Mouse (Mus musculus) neutrophil, adult 5-6 weeks (primary cell): Measurements from ENCODE around the gene 1700067K01Rik. TPM values are rescaled to one million over a fixed set of nuclear protein-coding genes. Genes with fewer than 3 reads are reported as not detected.
A peak's percentile ranks its signal among the peaks of the same experiment; 100 is the strongest.
"Not testable (repeated sequence)": the region's sequence is repeated elsewhere in the genome, so short reads cannot be mapped to it uniquely, and the experiment has no call there.

Experiments used
- ATAC-seq: fragments of 151-379, 151-347 bp; 2 replicates; pipeline ENCODE4 v1.8.0; 2017; ENCODE audit warnings: mild to moderate bottlenecking, moderate TSS enrichment; ENCODE audit not compliant: insufficient number of reproducible peaks, poor library complexity, low FRiP score, severe bottlenecking; ENCODE audit errors: extremely low read depth
- total RNA-seq: library from RNA; stranded (forward); fragments of 200-1000 nt; gene quantifications from 2 replicates; pipeline ENCODE4 v1.2.3, GENCODE M21; 2017

The 1700067K01Rik gene
- total RNA-seq, 1 experiment from 2014 or later, result 2.4 TPM

- ATAC-seq, result no peak
These were observed 20.5 kb upstream of the 1700067K01Rik start for GRCm38 (mm10) chr8:83980845-83981244.

DNA sequence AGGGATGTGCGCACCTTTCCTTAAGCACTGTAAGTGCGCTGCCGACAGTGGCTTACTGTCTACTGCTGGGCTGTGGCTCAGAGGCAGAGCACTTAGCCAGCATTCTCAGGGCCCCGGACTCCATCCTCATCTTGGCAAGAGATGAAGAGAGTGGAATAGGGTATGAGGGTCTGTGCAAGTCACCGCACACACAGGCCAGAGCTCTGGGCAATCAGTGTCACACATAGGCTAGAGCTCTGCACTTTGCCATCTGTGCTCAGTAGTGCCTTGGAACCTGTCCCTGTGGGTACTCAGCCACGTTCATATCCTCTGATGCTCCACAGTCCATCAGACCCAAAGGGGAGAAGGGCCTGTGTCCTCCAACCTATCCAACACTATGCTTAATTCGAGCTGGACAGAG lies 19.8 kb upstream of the 1700067K01Rik start:
- no peak for ATAC-seq

- no peak for ATAC-seq
These were observed 18.9 kb upstream of the 1700067K01Rik start for GRCm38 (mm10) chr8:83982449-83982848.

DNA sequence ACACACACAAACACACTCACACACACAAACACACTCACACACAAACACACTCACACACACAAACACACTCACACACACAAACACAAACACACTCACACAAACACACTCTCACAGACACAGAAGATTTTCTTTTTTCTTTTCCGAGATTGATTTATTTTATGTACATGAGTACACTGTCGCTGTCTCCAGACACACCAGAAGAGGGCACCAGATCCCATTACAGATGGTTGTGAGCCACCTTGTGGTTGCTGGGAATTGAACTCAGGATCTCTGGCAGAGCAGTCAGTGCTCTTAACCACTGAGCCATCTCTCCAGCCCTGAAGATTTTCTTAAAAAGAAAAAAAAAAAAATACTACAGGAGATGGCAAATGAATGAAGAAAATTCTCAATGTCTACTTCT lies 18.1 kb upstream of the 1700067K01Rik start:
- not testable (repeated sequence) for ATAC-seq

- ATAC-seq, result no peak
These were observed 12.1 kb upstream of the 1700067K01Rik start for GRCm38 (mm10) chr8:83989243-83989642.

DNA sequence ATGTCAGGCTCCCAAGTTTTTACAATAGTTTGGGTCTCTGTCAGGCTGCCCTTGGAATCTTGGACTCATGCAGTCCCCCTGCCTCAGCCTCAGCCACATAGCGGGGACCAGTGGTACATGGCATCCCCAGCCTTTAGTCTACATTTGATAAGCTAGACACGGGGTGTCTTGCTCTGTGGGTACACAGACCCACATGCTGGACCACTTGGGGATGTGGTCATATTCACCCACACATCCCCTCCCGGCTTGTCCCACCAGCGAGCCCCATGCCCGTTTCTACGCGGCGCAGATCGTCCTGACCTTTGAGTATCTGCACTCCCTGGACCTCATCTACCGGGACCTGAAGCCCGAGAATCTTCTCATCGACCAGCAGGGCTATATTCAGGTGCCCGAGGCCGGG lies 11.1 kb upstream of the 1700067K01Rik start:
- ATAC-seq, result no peak

DNA sequence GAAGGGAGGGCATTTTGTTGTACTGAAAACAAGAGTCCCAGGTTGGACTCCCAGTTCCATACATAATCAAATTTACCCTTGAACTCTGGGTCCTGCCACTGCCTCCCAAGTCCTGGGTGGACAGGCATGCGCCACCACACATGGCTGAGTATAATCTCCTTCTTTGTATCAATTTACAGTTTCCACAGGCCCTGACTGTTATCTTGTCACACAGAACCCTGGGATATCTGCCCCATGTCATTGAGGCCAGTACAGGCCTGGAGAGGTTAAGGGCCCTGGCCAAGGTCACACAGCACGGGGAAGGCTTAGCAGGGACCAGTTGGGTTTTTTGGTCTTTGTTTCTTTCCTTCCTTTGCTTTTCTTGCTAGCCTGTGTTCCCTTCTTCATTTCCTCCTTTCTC lies 8.8 kb upstream of the 1700067K01Rik start:
- no peak for ATAC-seq

GRCm38 (mm10) chr8:83994030-83994429 lies 7.3 kb upstream of the 1700067K01Rik start:
- ATAC-seq, result no peak

DNA sequence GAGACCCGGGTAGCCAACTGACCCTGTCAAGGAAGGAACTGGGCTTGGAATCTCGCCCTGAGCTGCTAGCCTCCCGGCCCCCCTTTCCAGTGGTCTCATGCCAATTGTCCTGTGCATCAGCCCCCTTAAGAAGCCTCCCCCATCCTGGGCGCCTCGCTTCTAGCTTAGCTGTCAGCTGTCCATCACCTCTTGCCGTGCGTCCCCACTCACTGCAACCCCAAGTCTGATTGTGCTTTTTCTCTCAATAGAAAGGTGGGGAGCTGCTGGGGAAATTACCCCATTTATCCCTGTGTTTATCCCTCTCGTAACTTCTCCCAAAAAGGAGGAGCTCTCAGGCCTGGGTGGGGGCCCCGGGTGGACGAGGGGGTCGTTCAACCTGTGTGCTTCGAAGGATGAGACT lies 5.3 kb upstream of the 1700067K01Rik start:
- no peak for ATAC-seq

DNA sequence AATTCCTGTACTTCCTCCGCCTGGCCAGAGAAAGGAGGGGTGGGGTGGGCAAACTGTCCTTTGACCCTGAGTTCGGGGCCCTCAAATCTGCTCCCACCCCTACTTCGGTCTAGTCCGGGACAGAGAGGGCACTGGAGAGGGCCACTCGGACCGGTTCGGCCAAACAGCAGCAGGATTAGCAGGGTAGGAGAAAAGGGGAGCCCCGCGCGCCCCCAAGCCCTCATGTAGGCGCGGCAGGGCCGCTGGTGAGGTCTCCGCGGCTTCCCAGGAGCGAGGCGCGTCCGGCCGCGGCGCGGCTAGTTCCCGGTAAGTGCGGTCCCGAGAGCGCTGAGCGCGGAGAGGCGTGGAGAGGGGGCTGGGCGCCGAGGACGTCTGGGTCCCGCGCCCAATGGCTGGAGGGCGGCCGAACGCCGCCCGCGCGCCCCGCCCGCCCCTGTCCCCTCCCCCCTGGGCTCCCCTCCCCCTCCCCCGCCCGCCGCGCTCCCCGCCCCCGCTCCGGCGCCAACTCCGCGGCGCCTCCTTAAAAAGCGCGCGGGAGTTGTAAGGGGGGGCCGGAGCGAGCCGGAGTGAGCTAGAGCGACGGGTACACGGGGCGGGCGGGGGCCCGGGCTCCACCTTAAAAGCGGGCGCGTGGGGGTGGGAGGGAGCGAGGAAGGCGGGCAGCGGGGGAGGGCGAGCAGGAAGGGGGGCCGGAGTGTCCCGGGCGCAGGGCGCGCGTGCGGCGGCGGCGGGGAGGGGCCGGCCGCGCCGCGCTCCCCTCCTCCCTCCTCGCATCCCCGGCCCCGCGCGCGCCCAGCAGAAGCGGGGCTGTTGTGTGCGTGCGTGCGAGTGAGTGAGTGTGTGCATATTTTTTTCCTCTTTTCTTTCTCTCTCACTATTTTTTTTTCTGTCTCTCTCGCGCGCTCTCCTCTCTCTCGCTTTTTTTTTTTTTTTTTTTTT lies 4.5 kb upstream of the 1700067K01Rik start:
- peak; percentile 38 for ATAC-seq

- ATAC-seq, result no peak
These were observed 3.7 kb upstream of the 1700067K01Rik start, which contains the start of gene Samd1 for GRCm38 (mm10) chr8:83997511-83998141. Samd1 (plus strand) TSS chr8:83997672.

DNA sequence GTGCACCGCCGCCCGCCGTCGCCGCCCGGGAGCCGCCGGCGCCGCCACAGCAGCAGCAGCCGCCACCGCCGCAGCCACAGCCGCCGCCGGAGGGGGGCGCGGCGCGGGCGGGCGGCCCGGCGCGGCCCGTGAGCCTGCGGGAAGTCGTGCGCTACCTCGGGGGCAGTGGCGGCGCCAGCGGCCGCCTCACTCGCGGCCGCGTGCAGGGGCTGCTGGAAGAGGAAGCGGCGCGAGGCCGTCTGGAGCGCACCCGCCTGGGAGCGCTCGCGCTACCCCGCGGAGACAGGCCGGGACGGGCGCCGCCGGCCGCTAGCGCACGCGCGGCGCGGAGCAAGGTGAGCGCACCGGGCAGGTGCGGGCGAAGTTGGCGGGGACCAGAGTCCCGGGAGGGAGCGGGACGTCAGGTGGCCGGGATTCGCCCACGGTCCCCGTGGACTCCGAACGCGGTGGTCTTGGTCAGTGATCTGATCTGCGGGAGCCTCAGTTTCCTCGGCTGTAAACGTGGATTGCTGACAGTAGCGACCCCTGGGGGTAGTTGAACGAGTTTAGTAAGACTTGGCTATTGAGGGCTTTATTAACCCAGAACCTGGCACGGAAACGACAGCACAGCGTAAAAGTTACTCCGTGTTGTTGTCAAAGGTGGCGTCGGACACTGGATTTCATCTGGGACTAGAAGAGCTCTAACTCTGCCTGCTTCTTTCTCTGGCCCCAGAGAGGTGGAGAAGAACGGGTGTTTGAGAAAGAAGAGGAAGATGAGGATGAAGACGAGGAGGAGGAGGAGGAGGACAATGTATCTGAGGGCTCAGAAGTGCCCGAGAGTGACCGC lies 2.9 kb upstream of the 1700067K01Rik start:
- ATAC-seq, result peak; percentile 34; the same call in 1 of the 2 replicates

GRCm38 (mm10) chr8:83999057-83999705 lies 2.1 kb upstream of the 1700067K01Rik start:
- no peak for ATAC-seq

GRCm38 (mm10) chr8:83999825-84000224 lies 1.5 kb upstream of the 1700067K01Rik start:
- ATAC-seq, result no peak

DNA sequence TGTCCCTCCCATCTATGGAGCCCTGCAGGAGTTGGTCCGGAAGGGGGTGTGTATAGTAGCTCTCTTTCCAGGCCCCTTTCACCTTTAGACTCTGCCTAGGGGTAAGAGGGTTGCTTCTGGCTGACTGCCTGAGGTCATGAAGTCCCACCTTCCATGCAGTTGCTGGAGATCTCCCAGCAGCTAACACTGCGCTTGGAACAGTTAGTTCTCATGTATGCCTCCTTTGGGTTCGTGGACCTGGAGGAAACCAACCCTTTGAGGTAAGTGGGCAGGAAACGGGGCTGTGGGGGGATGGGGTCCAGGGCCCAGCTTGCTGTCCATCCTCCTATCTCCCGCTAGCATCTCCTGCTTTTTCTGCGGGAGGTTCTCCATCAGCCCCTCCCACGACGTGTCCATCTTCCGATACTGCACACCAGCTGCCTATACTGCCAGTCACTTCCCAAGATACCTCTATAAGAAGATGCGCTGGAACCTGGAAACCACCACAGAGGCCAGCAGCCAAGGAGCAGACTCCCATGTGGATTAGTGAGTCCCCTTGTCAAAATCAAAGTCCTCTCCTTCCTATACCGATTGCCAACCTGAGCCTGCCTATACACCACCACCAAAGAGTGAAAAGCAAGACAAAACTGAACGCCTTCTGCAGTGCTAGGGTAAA lies 1.8 kb downstream of the 1700067K01Rik start:
- no peak for ATAC-seq

- ATAC-seq, result no peak
These were observed 2.4 kb downstream of the 1700067K01Rik start for GRCm38 (mm10) chr8:84003612-84004246.

DNA sequence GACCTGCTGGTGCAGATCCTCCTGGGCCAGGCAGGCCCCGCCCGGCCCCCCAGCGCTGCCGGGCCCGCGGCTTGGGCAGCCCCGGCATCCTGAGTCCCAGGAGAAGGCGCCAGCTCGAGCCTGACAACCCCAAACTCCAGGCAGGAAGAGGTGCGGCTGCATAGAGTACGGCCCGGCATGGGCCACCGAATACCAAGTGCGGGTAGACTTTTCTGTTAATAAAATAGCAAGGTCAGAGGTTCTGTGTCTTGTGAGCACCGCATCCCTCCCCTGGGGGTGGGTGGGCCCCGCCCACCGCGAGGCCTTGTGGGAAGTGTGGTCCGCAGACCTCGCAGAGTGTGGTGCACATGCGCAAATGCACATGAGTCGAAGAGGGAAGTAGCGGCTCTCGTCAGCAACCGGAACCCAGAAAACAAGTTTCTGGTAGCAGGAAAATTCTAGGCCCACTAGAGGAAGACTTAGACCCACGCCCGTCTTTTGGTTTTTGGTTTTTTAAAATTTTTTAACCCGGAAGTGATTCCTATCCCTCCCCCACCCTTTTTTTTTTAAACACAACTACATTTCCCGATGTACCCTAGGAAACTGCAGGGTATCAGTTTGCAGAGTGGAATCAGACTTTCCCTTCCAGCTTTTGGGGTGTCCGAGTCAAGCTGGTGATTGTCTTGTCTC lies 3.4 kb downstream of the 1700067K01Rik start:
- peak; percentile 98 for ATAC-seq
